Mouse (Mus musculus) limb, embryonic 13.5 days (tissue): ENCODE measurements at regions not wholly inside any gene's neighbourhood (a gene's known extent, or its start where the extent isn't known, plus 50 kb on each side); places are given as distances from the start of the nearest gene placed in this dataset.
"Not testable (repeated sequence)": the region's sequence is repeated elsewhere in the genome, so short reads cannot be mapped to it uniquely, and the experiment has no call there.

ENCODE experiments used
- ATAC-seq: fragments of 200-750 bp; cut with Nextera tagmentation; 2 replicates; pipeline ENCODE4 v1.8.0; 2017; ENCODE audit warnings: low read depth, moderate number of reproducible peaks, moderate TSS enrichment; ENCODE audit not compliant: low FRiP score
- H3K27ac ChIP-seq: fragments of 300-500 bp; sonication (generic); 2 replicates; pipeline ENCODE4 v1.5.1; 2015; ENCODE audit warnings: inconsistent platforms, mild to moderate bottlenecking, moderate library complexity
- H3K27me3 ChIP-seq: fragments of 300-500 bp; sonication (generic); 2 replicates; pipeline ENCODE4 v1.6.1; 2015; ENCODE audit warnings: mild to moderate bottlenecking, inconsistent platforms
- H3K36me3 ChIP-seq: fragments of 300-500 bp; sonication (generic); 2 replicates; pipeline ENCODE4 v1.6.1; 2015; ENCODE audit warnings: inconsistent platforms, mild to moderate bottlenecking, moderate library complexity
- H3K4me1 ChIP-seq: fragments of 300-500 bp; sonication (generic); 2 replicates; pipeline ENCODE4 v1.6.1; 2015; ENCODE audit warnings: inconsistent platforms
- H3K4me2 ChIP-seq: fragments of 300-500 bp; sonication (generic); replicated peaks from 2 replicates; pipeline ENCODE4 v1.6.1; 2015; ENCODE audit warnings: inconsistent platforms, mild to moderate bottlenecking, moderate library complexity
- H3K4me3 ChIP-seq: fragments of 300-500 bp; sonication (generic); 2 replicates; pipeline ENCODE4 v1.5.1; 2015; ENCODE audit warnings: moderate library complexity, mild to moderate bottlenecking, inconsistent platforms
- H3K9ac ChIP-seq: fragments of 300-500 bp; sonication (generic); 2 replicates; pipeline ENCODE4 v1.6.1; 2015; ENCODE audit warnings: mild to moderate bottlenecking, inconsistent platforms
- H3K9me3 ChIP-seq: fragments of 300-500 bp; sonication (generic); 2 replicates; pipeline ENCODE4 v1.6.1; 2016; ENCODE audit warnings: inconsistent platforms
- WGBS: fragments of 180-500 bp; shearing (Covaris S2); methylation state at CpG from one replicate; pipeline ENCODE4 v1.1.7; 2015; 5-methylcytosine and 5-hydroxymethylcytosine counted together

- H3K9me3 ChIP-seq, H3K4me2 ChIP-seq, H3K27ac ChIP-seq, H3K36me3 ChIP-seq, H3K27me3 ChIP-seq, H3K4me3 ChIP-seq, ATAC-seq, H3K4me1 ChIP-seq, H3K9ac ChIP-seq: not testable (repeated sequence)
- WGBS, result 95% methylated on average over 19 of the region's 19 CpGs
Observed at GRCm38 (mm10) chr13:107774499-107774898, 269.7 kb upstream of the Smim15 start.

DNA sequence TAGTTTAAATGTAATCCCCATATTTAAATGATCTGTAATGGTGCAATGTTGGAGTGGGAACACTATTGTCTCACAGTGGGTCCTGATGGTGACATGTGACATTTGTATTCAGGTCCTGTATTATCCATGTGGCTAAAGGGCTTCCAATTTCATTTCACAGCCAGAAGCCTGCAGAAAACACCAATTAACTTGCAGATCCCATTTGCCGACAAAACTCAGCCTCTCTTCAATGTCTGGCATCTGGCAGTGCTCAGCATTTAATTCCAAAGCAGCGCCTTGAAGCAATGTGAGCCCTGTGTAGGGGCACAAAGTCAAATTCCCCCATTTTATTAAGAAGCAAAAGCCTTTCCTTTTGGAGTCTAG is 277.0 kb upstream of the Smim15 start:
- Histone ChIP-seq H3K27ac (no peak overlapping the region), H3K9me3 (no peaks in the 10 kb centered on the region), H3K4me2 (no peak overlapping the region), H3K4me3 (no peak overlapping the region), H3K36me3 (peaks cover 13% of the 10 kb centered on the region), H3K27me3 (peaks cover 9% of the 10 kb centered on the region; the same call in 1 of the 2 replicates), H3K4me1 (peaks cover 22% of the 10 kb centered on the region), H3K9ac (no peak overlapping the region)
- 11% methylated on average over 2 of the region's 2 CpGs for WGBS
- no peak for ATAC-seq

DNA sequence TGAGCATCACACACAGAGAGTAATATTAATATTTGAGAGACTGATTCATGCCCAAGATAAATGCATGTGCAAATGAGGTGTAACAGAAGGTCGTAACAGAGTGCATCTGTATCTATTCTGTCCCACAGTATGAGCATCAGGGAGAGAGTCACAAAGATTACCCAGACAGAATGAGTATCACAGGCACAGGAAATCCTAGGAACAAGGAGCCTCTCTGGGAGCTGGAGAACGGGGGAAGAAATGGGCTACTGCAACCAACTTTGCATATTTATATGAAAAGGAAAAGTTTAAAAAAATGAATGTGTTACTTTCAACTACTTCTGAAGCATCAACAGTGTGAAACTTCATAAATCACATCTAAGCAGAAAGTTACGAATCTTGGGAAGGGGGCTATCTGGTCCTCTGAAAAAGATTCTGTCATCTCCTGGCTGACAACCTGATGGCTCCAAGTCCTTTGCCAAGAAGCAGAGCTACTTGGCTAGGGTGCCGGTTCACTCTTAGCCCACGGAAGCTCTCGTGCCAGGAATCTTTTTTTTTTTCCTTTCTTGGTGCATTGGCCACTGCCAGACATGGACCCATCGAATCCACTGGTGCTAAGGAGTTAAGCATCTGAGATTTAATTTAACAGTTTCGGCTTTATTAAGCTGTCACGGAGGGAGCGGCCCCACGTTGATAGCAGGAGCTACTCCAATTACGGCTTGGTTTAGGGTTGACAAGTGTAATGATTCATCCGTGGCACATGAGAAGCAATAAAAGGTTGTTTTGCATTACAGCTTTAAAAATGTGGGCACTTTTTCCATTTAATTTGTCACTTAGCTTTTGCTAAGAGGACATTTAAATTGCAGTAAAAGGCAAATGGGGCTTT is 277.6 kb upstream of the Smim15 start:
- H3K9me3 ChIP-seq, result no peaks in the 10 kb centered on the region
- H3K4me1 ChIP-seq, result peaks cover 22% of the 10 kb centered on the region
- H3K36me3 ChIP-seq, result peaks cover 13% of the 10 kb centered on the region
- WGBS, result 32% methylated on average over 13 of the region's 13 CpGs
- no peak overlapping the region; the same call in 1 of the 2 replicates for H3K4me2 ChIP-seq
- no peak overlapping the region for H3K9ac ChIP-seq
- H3K27me3 ChIP-seq, result peaks cover 9% of the 10 kb centered on the region; the same call in 1 of the 2 replicates
- no peak overlapping the region for H3K27ac ChIP-seq
- ATAC-seq, result no peak
- no peak overlapping the region for H3K4me3 ChIP-seq

GRCm38 (mm10) chr13:107763911-107764310 is 280.3 kb upstream of the Smim15 start:
- Histone ChIP-seq H3K9ac (no peak overlapping the region), H3K27me3 (peaks cover 9% of the 10 kb centered on the region; the same call in 1 of the 2 replicates), H3K4me3 (no peak overlapping the region), H3K27ac (no peak overlapping the region), H3K4me2 (no peak overlapping the region), H3K4me1 (peaks cover 22% of the 10 kb centered on the region), H3K36me3 (peaks cover 3% of the 10 kb centered on the region; the same call in 1 of the 2 replicates), H3K9me3 (no peaks in the 10 kb centered on the region)
- ATAC-seq, result no peak
- 92% methylated on average over 5 of the region's 5 CpGs for WGBS

DNA sequence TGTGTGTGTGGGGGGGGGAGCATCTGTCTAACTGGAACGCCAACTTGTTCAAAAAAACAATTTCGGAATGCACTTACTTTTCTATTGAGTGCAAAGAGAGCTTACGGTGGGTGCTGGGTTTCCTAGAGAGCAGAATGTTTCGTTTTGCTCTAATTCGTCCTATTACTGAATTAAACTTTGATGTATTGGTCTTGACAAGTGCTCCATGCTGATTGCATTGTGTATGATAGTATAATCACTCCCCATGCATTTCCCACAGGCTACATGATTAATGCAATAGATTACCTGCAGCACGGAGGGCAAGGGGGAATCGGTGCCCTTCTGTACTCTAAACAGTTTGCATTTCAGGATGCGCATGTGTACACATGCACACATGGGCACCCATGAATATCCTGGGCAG is 283.7 kb upstream of the Smim15 start:
- WGBS, result 89% methylated on average over 8 of the region's 8 CpGs
- Histone ChIP-seq H3K36me3 (peaks cover 3% of the 10 kb centered on the region), H3K9ac (no peak overlapping the region), H3K4me1 (no peaks in the 10 kb centered on the region), H3K27me3 (peaks cover 7% of the 10 kb centered on the region; the same call in 1 of the 2 replicates), H3K4me2 (no peak overlapping the region), H3K9me3 (no peaks in the 10 kb centered on the region), H3K4me3 (no peak overlapping the region), H3K27ac (no peak overlapping the region)
- no peak for ATAC-seq

DNA sequence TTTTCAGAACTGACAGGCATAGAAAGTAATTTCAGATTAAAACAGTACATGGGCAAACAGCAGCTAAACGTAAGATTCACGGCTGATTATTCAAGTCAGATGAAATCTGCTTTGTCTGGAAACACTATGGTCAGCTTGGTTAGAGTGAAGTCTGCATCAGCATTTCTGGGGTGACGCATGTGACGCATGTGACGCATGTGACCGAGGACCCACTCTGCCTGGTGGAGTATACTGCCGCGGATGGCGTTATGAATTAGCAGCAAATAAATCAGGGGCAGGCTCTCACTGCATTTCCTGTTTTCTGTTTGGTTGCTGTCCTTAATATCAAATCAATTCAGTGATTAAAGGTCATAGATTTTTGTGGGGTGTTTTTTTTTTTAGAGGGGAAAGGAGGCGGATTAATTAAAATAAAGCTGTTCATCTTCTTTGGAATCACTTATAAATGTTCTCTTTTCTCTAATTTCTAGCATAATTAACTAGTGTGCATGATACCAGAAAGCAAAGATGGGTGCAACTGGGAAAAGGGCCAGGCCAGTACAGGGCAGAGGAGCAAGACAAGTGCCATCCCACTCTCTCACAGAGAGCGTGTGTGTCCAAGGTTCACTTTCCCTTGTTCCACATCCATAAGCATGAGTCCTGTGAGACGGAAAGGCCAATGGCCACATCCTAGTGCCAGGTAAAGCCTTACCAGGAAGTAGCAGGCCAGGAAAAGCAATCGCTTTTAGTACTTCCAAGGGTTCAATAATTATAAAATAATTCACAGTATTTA is 285.7 kb upstream of the Smim15 start:
- Histone ChIP-seq H3K4me1 (no peaks in the 10 kb centered on the region), H3K9me3 (no peaks in the 10 kb centered on the region), H3K4me2 (no peak overlapping the region), H3K4me3 (no peak overlapping the region), H3K27ac (no peak overlapping the region), H3K9ac (no peak overlapping the region), H3K36me3 (peaks cover 9% of the 10 kb centered on the region), H3K27me3 (no peaks in the 10 kb centered on the region)
- ATAC-seq, result no peak
- 90% methylated on average over 13 of the region's 13 CpGs for WGBS

GRCm38 (mm10) chr13:107752745-107753144 is 291.5 kb upstream of the Smim15 start:
- no peaks in the 10 kb centered on the region for H3K4me1 ChIP-seq
- H3K36me3 ChIP-seq, result peaks cover 9% of the 10 kb centered on the region
- H3K9me3 ChIP-seq, result no peaks in the 10 kb centered on the region
- no peaks in the 10 kb centered on the region for H3K27me3 ChIP-seq
- no peak overlapping the region for H3K4me3 ChIP-seq
- ATAC-seq, result no peak
- no peak overlapping the region for H3K9ac ChIP-seq
- H3K4me2 ChIP-seq, result no peak overlapping the region
- whole genome bisulfite sequencing, result 68% methylated on average over 3 of the region's 3 CpGs
- no peak overlapping the region for H3K27ac ChIP-seq

DNA sequence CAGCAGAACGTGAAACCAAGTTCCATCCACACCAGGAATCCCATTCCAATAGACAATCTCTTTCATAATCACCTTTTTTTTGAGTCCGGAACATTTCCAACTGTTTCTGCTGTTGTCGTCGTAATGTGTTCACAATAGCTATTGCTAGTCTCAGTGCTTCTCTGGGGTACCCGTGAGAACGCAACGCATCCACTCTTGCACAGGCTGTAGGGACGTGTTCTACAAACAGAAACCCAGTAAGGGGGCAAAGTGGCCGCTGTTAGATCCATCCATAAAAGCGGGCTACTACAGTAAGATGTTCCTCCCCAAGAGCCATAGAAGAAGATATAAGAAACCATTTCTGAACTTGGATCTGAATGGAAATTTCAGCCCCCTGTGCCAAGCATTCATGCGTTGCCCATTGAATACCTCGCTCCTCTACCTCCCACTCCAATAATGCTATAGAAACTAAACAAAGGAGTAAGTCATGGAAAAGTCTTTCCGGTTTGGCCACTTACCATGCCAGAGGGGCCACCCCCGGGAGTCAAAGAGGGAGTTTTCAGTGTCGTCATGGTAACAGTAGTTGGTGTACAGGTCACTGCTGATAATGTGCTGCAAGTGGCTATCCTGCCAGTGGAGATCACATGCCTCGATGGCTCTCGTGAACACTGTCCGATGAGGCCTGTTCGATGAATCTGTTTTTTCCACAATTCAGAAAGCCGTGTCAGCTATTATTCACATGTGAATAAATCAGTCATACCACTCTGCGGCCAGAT is 300.6 kb upstream of the Smim15 start:
- Histone ChIP-seq H3K4me3 (no peak overlapping the region), H3K4me2 (no peak overlapping the region), H3K36me3 (peaks cover 29% of the 10 kb centered on the region), H3K9me3 (no peaks in the 10 kb centered on the region), H3K4me1 (no peaks in the 10 kb centered on the region), H3K9ac (no peak overlapping the region), H3K27me3 (no peaks in the 10 kb centered on the region), H3K27ac (no peak overlapping the region)
- ATAC-seq, result no peak
- WGBS, result 92% methylated on average over 21 of the region's 21 CpGs

DNA sequence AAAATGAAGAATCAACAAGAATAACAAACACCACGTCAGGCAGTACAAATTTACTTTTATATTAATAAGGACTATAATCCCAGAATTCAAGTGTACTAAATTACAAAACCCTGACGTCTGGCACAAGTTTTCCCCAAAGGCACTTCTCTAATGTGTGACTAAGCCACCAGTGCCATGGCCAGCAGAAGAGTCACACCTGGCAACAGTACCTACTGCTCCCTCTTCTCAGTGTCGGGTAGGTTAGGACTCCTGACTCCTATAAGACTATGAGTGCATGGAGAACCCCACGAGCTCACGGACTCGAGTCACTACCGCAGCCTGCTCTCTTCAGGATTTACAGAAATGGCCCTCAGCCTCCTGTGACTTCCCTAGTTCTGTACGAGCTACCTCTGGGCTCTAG is 307.7 kb upstream of the Smim15 start:
- 83% methylated on average over 8 of the region's 8 CpGs for whole genome bisulfite sequencing
- H3K9me3 ChIP-seq, result no peaks in the 10 kb centered on the region
- H3K36me3 ChIP-seq, result peaks cover 17% of the 10 kb centered on the region
- H3K27me3 ChIP-seq, result no peaks in the 10 kb centered on the region
- no peak overlapping the region for H3K27ac ChIP-seq
- H3K4me3 ChIP-seq, result no peak overlapping the region
- ATAC-seq, result no peak
- H3K4me2 ChIP-seq, result no peak overlapping the region
- no peak overlapping the region for H3K9ac ChIP-seq
- no peaks in the 10 kb centered on the region for H3K4me1 ChIP-seq

GRCm38 (mm10) chr13:107734161-107734905 is 309.9 kb upstream of the Smim15 start:
- Histone ChIP-seq H3K9ac (no peak overlapping the region), H3K4me3 (no peak overlapping the region), H3K4me1 (no peaks in the 10 kb centered on the region), H3K27ac (no peak overlapping the region), H3K4me2 (no peak overlapping the region), H3K36me3 (peaks cover 28% of the 10 kb centered on the region), H3K9me3 (no peaks in the 10 kb centered on the region), H3K27me3 (no peaks in the 10 kb centered on the region)
- no peak for ATAC-seq
- 88% methylated on average over 12 of the region's 12 CpGs for WGBS

- 97% methylated on average over 9 of the region's 9 CpGs for WGBS
- Histone ChIP-seq H3K27ac (no peak overlapping the region), H3K4me3 (no peak overlapping the region), H3K27me3 (no peaks in the 10 kb centered on the region), H3K4me2 (no peak overlapping the region), H3K4me1 (no peaks in the 10 kb centered on the region), H3K9me3 (no peaks in the 10 kb centered on the region), H3K36me3 (peaks cover 47% of the 10 kb centered on the region), H3K9ac (no peak overlapping the region)
- no peak for ATAC-seq
Observed at GRCm38 (mm10) chr13:107730976-107731375, 313.3 kb upstream of the Smim15 start.
